Mouse (Mus musculus): ENCODE measurements at regions not wholly inside any gene's neighbourhood (a gene's known extent, or its start where the extent isn't known, plus 50 kb on each side); places are given as distances from the start of the nearest gene placed in this dataset.

GRCm38 (mm10) chr6:141183782-141184181, 65.3 kb upstream of the Pde3a start:
- DNase-seq (ENCODE audit: low read depth, low spot score), result no peak

GRCm38 (mm10) chr6:141188036-141188435, 61.0 kb upstream of the Pde3a start:
- Histone ChIP-seq H3K27me3 (ENCODE audit: control insufficient read depth, insufficient read depth, low read length, poor library complexity, severe bottlenecking) (no peaks in the 10 kb centered on the region), H3K36me3 (ENCODE audit: control insufficient read depth, insufficient read depth, low read length, poor library complexity, severe bottlenecking) (no peaks in the 10 kb centered on the region)
- DNase-seq (ENCODE audit: low read depth, low spot score), result no peak

More at GRCm38 (mm10) chr6:141183782-141184181, 65.3 kb upstream of the Pde3a start:
- Histone ChIP-seq H3K27me3 (ENCODE audit: control insufficient read depth, insufficient read depth, low read length, poor library complexity, severe bottlenecking) (no peaks in the 10 kb centered on the region), H3K36me3 (ENCODE audit: control insufficient read depth, insufficient read depth, low read length, poor library complexity, severe bottlenecking) (no peaks in the 10 kb centered on the region)

GRCm38 (mm10) chr6:141189093-141189492, 60.0 kb upstream of the Pde3a start:
- DNase-seq (ENCODE audit: low read depth, low spot score), result no peak
- Histone ChIP-seq H3K27me3 (ENCODE audit: control insufficient read depth, insufficient read depth, low read length, poor library complexity, severe bottlenecking) (no peaks in the 10 kb centered on the region), H3K36me3 (ENCODE audit: control insufficient read depth, insufficient read depth, low read length, poor library complexity, severe bottlenecking) (no peaks in the 10 kb centered on the region)

GRCm38 (mm10) chr6:141189701-141190100, 59.4 kb upstream of the Pde3a start:
- DNase-seq (ENCODE audit: low read depth, low spot score), result no peak
- Histone ChIP-seq H3K36me3 (ENCODE audit: control insufficient read depth, insufficient read depth, low read length, poor library complexity, severe bottlenecking) (no peaks in the 10 kb centered on the region), H3K27me3 (ENCODE audit: control insufficient read depth, insufficient read depth, low read length, poor library complexity, severe bottlenecking) (no peaks in the 10 kb centered on the region)

GRCm38 (mm10) chr6:141190383-141190782, 58.7 kb upstream of the Pde3a start:
- DNase-seq (ENCODE audit: low read depth, low spot score), result no peak
- no peaks in the 10 kb centered on the region for H3K36me3 ChIP-seq (ENCODE audit: control insufficient read depth, insufficient read depth, low read length, poor library complexity, severe bottlenecking)

GRCm38 (mm10) chr6:141197501-141197900, 51.6 kb upstream of the Pde3a start:
- no peaks in the 10 kb centered on the region for H3K36me3 ChIP-seq (ENCODE audit: control insufficient read depth, insufficient read depth, low read length, poor library complexity, severe bottlenecking)
- H3K27me3 ChIP-seq (ENCODE audit: control insufficient read depth, insufficient read depth, low read length, poor library complexity, severe bottlenecking), result no peaks in the 10 kb centered on the region
- DNase-seq (ENCODE audit: low read depth, low spot score), result no peak

More at GRCm38 (mm10) chr6:141190383-141190782, 58.7 kb upstream of the Pde3a start:
- no peaks in the 10 kb centered on the region for H3K27me3 ChIP-seq (ENCODE audit: control insufficient read depth, insufficient read depth, low read length, poor library complexity, severe bottlenecking)

All from splenic B cell, adult 2 months (primary cell).